Mouse (Mus musculus) heart, embryonic 12.5 days (tissue): ENCODE data around the gene Tox4. TPM values are rescaled to one million over a fixed set of nuclear protein-coding genes. Genes with fewer than 3 reads are reported as not detected.

Experiments used
- ATAC-seq: fragments of 200-750 bp; cut with Nextera tagmentation; 2 replicates; pipeline ENCODE4 v1.8.0; 2017; ENCODE audit warnings: moderate TSS enrichment, moderate library complexity; ENCODE audit not compliant: insufficient number of reproducible peaks, low FRiP score
- H3K27ac ChIP-seq: fragments of 300-500 bp; sonication (generic); 2 replicates; pipeline ENCODE4 v1.5.1; 2016; ENCODE audit warnings: mild to moderate bottlenecking, moderate library complexity; ENCODE audit not compliant: poor library complexity, severe bottlenecking
- H3K27me3 ChIP-seq: fragments of 300-500 bp; sonication (generic); replicated peaks from 2 replicates; pipeline ENCODE4 v1.6.1; 2016; ENCODE audit warnings: mild to moderate bottlenecking, moderate library complexity
- H3K36me3 ChIP-seq: fragments of 300-500 bp; sonication (generic); 2 replicates; pipeline ENCODE4 v1.6.1; 2016; ENCODE audit warnings: mild to moderate bottlenecking, moderate library complexity
- H3K4me1 ChIP-seq: fragments of 300-500 bp; sonication (generic); replicated peaks from 2 replicates; pipeline ENCODE4 v1.6.1; 2016; ENCODE audit warnings: mild to moderate bottlenecking
- H3K4me2 ChIP-seq: fragments of 300-500 bp; sonication (generic); 2 replicates; pipeline ENCODE4 v1.6.1; 2016; ENCODE audit warnings: mild to moderate bottlenecking, moderate library complexity
- H3K4me3 ChIP-seq: fragments of 300-500 bp; sonication (generic); 2 replicates; pipeline ENCODE4 v1.5.1; 2016; ENCODE audit warnings: mild to moderate bottlenecking
- H3K9ac ChIP-seq: fragments of 300-500 bp; sonication (generic); 2 replicates; pipeline ENCODE4 v1.6.1; 2016; ENCODE audit warnings: mild to moderate bottlenecking, moderate library complexity
- H3K9me3 ChIP-seq: fragments of 300-500 bp; sonication (generic); replicated peaks from 2 replicates; pipeline ENCODE4 v1.6.1; 2016; ENCODE audit warnings: mild to moderate bottlenecking, moderate library complexity
- WGBS: fragments of 180-500 bp; shearing (Covaris S2); methylation state at CpG from one replicate; pipeline ENCODE4 v1.1.7; 2016; 5-methylcytosine and 5-hydroxymethylcytosine counted together
- polyA plus RNA-seq: library from polyadenylated mRNA; unstranded; fragments of >200 nt; fragmentation: Nextera tagmentation; extraction: Ambion mirVana; gene quantifications from 2 replicates; pipeline ENCODE4 v1.2.1, GENCODE M21; 2016

Gene Tox4
- 35.8 and 41.5 TPM in 2 replicates for polyA plus RNA-seq

DNA sequence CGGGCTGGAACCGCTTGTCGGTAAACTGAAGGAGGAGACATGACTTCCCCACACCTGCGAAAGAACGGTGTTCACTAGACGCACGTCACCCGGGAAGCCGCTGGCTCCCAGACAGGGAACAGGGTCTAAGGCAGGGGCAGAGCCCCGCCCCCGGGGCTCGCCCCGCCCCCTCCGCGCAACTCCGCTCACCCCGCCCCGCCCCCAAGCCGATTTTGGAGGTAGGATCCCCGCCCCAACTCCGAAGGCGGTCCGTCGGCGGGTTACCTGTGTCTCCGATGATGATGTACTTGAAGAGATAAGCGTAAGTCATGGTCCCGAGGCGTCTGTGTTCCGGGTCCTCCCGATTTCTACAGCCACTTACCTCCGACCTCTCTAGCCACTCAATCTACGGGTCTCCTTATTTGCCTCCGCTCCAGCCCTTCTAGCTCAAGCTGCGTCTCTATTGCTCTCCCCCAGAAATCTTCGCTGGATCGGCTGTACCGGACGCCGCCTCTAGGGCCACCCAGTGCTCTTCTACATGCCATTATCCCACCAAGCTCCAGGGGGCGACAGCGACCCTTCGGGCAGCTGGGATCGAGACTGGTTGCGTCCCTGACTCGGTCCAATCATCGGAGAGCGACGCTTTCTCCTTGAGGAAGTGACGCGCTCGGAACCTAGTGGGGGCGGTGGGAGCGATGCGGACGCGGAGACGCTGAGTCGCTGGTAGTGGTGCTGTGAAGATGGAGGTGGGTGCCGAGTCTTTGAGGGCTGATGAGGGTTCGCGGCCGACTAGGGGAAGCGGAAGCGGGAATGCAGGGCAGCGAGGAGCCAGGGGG is at the start of gene Tox4, which contains the start of gene Rab2b:
TSS of gene Tox4 (plus strand) at position 215 of the 815 bp plus-strand sequence.
TSS of gene Rab2b (minus strand) at position 614 of the 815 bp plus-strand sequence.
- H3K4me2 ChIP-seq, result peak within 1 kb of the TSS; percentile 83
- WGBS, result under 1% methylated on average over 66 of the region's 66 CpGs
- peak; percentile 95 for ATAC-seq

GRCm38 (mm10) chr14:52232249-52232648 is 46.7 kb upstream of the Tox4 start:
- Histone ChIP-seq H3K27me3 (no peaks in the 10 kb centered on the region), H3K27ac (no peak overlapping the region), H3K36me3 (peaks cover 90% of the 10 kb centered on the region), H3K4me1 (no peaks in the 10 kb centered on the region), H3K9ac (no peak overlapping the region), H3K9me3 (no peaks in the 10 kb centered on the region), H3K4me2 (no peak overlapping the region), H3K4me3 (no peak overlapping the region)
- ATAC-seq, result no peak
- 78% methylated on average over 6 of the region's 6 CpGs for WGBS

More for the DNA sequence above, at the start of gene Tox4, which contains the start of gene Rab2b:
- H3K4me1 ChIP-seq, result peaks cover 15% of the 10 kb centered on the region
- peaks cover 17% of the 10 kb centered on the region for H3K36me3 ChIP-seq
- no peaks in the 10 kb centered on the region for H3K27me3 ChIP-seq
- H3K4me3 ChIP-seq, result peak within 1 kb of the TSS; percentile 99
- peak within 1 kb of the TSS; percentile 95 for H3K9ac ChIP-seq
- H3K27ac ChIP-seq, result peak within 1 kb of the TSS; percentile 77
- no peaks in the 10 kb centered on the region for H3K9me3 ChIP-seq

- no peak for ATAC-seq
- 95% methylated on average over 7 of the region's 7 CpGs for WGBS
- H3K36me3 ChIP-seq, result peaks cover 76% of the 10 kb centered on the region
- no peaks in the 10 kb centered on the region for H3K9me3 ChIP-seq
- no peak overlapping the region for H3K4me3 ChIP-seq
- H3K9ac ChIP-seq, result no peak overlapping the region
- no peaks in the 10 kb centered on the region for H3K27me3 ChIP-seq
- H3K4me2 ChIP-seq, result no peak overlapping the region
- no peaks in the 10 kb centered on the region for H3K4me1 ChIP-seq
- H3K27ac ChIP-seq, result no peak overlapping the region
Measured at GRCm38 (mm10) chr14:52235165-52235564, 43.8 kb upstream of the Tox4 start.

DNA sequence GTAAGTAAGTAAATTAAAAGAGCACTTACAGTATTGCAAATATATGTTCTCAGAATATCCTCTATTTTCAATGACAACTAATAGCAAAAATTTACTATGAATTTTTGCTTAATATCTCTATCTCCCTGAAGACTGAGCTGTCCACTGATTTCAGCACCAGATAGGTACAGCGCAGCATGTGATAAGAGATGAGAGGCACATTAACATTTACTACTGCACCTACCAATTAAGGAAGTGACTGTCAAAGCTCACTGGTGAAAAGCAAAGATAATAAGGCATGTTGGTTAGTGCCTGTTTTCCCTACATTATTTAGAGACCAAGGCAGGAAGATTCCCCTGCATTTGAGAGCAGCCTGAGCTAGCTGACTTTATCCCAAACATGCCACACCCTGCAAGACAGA is 42.7 kb upstream of the Tox4 start:
- Histone ChIP-seq H3K4me3 (no peak overlapping the region), H3K36me3 (peaks cover 67% of the 10 kb centered on the region), H3K9ac (no peak overlapping the region), H3K4me2 (no peak overlapping the region), H3K27ac (no peak overlapping the region), H3K4me1 (no peaks in the 10 kb centered on the region), H3K9me3 (no peaks in the 10 kb centered on the region), H3K27me3 (no peaks in the 10 kb centered on the region)
- WGBS, result 98% methylated on average over 1 of the region's 1 CpGs
- ATAC-seq, result no peak

DNA sequence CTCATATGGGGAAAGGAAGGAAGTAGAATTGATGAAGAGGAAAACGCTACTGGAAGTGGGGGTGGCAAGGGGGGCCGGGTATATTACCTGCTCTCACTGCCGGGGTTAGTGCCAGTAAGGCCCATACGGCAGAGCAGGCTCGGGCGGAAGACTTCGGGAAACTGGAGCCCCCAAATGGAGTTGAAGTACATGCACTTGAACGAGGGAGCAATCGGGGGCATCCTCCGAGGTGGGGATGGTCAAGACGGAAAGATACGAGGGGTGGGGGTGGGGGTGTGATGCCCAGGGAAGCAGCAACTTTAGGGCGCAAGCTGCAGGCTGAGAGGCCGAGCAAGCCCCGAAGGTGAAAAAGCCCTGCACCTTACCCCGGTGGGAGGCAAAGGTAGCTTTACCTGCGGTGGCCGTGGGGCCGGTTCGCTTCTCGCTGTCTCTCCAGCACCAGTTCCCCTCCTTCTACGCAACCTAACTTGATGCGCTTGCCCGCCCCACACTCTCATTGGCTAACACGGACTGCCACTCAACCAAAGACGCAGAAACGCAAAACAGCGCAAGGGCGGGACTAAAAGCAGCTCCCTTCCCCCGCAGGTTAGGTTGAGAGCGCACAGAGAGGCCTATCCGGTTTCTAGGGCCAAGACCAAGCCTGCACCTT is 34.8 kb upstream of the Tox4 start:
- Histone ChIP-seq H3K27ac (peak overlapping the region; percentile 65), H3K9ac (peak overlapping the region; percentile 94), H3K9me3 (no peaks in the 10 kb centered on the region), H3K36me3 (0 out of 2 replicates have a peak, but pooled peaks cover 5% of the 10 kb centered on the region), H3K4me3 (peak overlapping the region; percentile 97), H3K4me2 (peak overlapping the region; percentile 81), H3K27me3 (no peaks in the 10 kb centered on the region), H3K4me1 (peaks cover 24% of the 10 kb centered on the region)
- WGBS, result under 1% methylated on average over 32 of the region's 32 CpGs
- ATAC-seq, result peak; percentile 98

- H3K27me3 ChIP-seq, result no peaks in the 10 kb centered on the region
- H3K36me3 ChIP-seq, result 0 out of 2 replicates have a peak, but pooled peaks cover 3% of the 10 kb centered on the region
- peak overlapping the region; percentile 81 for H3K4me2 ChIP-seq
- H3K4me1 ChIP-seq, result peaks cover 24% of the 10 kb centered on the region
- peak overlapping the region; percentile 65 for H3K27ac ChIP-seq
- WGBS, result 8% methylated on average over 7 of the region's 7 CpGs
- H3K9ac ChIP-seq, result peak overlapping the region; percentile 94
- no peaks in the 10 kb centered on the region for H3K9me3 ChIP-seq
- ATAC-seq, result peak; percentile 66
- peak overlapping the region; percentile 97 for H3K4me3 ChIP-seq
Measured at GRCm38 (mm10) chr14:52244690-52245042, 34.3 kb upstream of the Tox4 start.

- Histone ChIP-seq H3K27me3 (no peaks in the 10 kb centered on the region), H3K4me3 (no peak overlapping the region), H3K36me3 (no peaks in the 10 kb centered on the region), H3K4me1 (peaks cover 24% of the 10 kb centered on the region), H3K4me2 (no peak overlapping the region), H3K9ac (no peak overlapping the region), H3K27ac (no peak overlapping the region), H3K9me3 (no peaks in the 10 kb centered on the region)
- ATAC-seq, result no peak
- WGBS, result 75% methylated on average over 4 of the region's 4 CpGs
Measured at GRCm38 (mm10) chr14:52246129-52246528, 32.8 kb upstream of the Tox4 start.

DNA sequence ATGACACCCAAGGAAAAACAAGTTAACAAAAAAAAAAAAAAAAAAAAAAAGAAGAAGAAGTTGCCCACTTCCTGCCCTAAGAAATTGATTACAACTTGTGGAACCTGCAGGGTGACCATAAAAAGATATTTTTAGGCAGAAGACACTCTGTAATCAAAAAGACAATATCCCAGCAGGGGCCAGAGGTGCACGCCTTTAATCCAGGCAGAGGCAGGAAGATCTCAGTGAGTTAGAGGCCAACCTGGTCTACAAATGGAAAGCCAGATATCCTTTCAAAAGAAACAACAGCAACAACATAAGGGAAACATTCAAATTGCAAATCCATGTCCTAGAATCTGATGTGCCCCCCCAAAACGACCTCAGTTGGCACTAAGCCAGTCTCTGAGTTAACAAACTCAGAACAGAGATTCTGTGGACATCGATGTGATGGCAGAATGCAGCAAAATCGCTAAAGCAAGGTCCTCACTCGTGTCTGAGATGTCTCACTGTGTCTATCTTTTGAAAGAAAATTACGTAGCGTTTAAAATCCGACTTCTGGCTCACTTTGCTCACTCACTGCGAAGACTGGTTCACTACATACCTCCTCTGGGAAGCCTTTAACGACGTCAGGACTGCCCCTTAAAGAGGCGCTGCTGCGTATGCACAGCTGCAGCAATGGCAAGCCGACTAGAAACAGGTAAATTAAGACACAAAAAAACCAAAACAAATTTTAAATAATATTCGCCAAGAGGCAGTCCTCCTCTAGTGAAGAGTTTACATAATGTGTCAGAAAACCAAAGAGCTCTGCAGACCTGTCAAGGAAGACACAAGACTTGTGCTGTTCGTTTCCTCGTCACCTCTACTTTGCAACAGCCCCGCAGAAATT is 22.4 kb upstream of the Tox4 start:
- Histone ChIP-seq H3K36me3 (no peaks in the 10 kb centered on the region; the same call in 1 of the 2 replicates), H3K4me3 (peak overlapping the region; percentile 79), H3K27ac (peak overlapping the region; percentile 95), H3K9ac (peak overlapping the region; percentile 93), H3K4me2 (peak overlapping the region; percentile 73), H3K9me3 (no peaks in the 10 kb centered on the region), H3K27me3 (no peaks in the 10 kb centered on the region), H3K4me1 (peaks cover 10% of the 10 kb centered on the region)
- no peak for ATAC-seq
- WGBS, result 7% methylated on average over 18 of the region's 18 CpGs

DNA sequence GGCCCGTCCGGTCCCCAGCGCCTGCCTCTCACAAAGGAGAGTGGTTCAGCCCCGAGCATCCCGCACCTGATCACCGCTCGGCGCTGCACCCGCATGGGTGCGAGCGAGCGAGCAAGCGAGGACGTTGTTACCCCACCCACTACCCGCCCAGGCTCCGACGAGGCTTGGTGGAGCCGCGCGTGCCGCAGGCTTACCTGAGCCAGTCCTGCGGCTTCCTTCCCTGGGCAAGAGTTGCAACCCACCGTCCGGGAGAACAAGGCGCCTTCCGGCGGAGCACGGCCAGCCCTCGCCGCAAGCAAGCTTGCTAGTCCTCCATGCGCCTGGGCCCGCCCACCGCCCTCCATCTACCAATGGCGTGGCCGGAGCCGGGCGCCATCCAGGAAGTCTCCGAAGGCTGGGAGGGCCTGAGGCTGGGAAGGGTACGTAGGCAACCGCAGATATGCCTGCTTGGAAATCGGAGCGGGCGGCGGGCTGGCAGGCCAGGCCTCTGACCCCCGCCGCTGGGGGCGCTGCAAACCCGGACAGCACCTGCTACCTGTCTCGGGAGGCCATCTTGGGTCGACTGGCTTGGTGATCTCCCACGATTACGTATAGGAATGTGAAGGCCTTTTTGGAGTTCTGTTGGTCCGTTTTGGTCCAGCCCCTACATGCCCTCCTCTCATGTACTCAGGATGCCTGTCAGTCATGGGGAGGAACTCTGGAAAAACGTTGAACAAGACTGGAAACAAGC is 21.3 kb upstream of the Tox4 start, which contains the start of gene Chd8:
TSS of gene Chd8 (minus strand) at position 297 of the 730 bp plus-strand sequence.
- 0 out of 2 replicates have a peak, but pooled peaks cover 2% of the 10 kb centered on the region for H3K36me3 ChIP-seq
- peak within 1 kb of the TSS; percentile 79 for H3K4me3 ChIP-seq
- no peaks in the 10 kb centered on the region for H3K9me3 ChIP-seq
- H3K27ac ChIP-seq, result peak within 1 kb of the TSS; percentile 95
- no peaks in the 10 kb centered on the region for H3K27me3 ChIP-seq
- ATAC-seq, result peak; percentile 100
- H3K4me1 ChIP-seq, result peaks cover 10% of the 10 kb centered on the region
- H3K4me2 ChIP-seq, result peak within 1 kb of the TSS; percentile 73
- WGBS, result under 1% methylated on average over 54 of the region's 54 CpGs
- peak within 1 kb of the TSS; percentile 93 for H3K9ac ChIP-seq

- WGBS, result 75% methylated on average over 3 of the region's 3 CpGs
- no peaks in the 10 kb centered on the region for H3K27me3 ChIP-seq
- no peak for ATAC-seq
Measured at GRCm38 (mm10) chr14:52272781-52273180, 6.2 kb upstream of the Tox4 start.

More at GRCm38 (mm10) chr14:52272781-52273180, 6.2 kb upstream of the Tox4 start:
- Histone ChIP-seq H3K9me3 (no peaks in the 10 kb centered on the region), H3K4me2 (no peak overlapping the region), H3K36me3 (peaks cover 38% of the 10 kb centered on the region), H3K4me3 (no peak overlapping the region), H3K27ac (no peak overlapping the region), H3K9ac (no peak overlapping the region), H3K4me1 (no peaks in the 10 kb centered on the region)
